Mouse (Mus musculus): ENCODE measurements around the gene Rbm39.
"Not testable (repeated sequence)": the region's sequence is repeated elsewhere in the genome, so short reads cannot be mapped to it uniquely, and the experiment has no call there.

Gene Rbm39

DNA sequence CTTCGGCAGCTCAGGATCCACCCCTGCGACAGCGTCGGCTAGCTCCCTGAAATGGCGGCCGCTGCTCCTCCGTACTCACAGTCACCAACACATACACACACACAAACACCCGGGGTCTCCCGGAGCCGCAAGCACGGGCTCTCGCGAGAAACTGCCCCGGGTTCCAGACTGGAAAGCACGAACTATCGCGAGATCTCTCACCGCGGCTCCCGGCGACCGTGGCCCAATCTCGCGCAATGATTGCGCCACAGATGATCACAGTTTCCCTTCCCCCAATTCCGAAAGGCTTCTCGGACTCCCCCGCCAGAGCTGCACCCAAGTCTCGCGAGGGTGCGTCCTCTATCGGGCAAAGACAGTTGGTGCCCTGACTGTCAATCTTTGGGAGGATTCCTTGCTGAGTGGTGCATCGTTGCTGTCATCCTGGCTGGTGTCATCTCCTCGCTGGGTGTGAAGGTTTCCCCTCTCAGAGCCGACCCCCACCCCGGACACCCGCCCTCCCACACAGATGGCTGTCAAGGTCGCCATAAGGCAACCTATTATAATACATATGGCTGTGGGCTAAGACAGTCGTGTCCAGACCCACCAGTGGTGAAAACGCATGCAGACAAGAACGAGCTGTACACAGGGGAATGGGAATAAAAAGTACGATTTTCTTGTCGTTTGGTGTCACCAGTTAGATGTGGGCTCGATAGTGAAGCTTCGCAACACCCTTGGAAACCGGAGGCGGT lies at the start of gene Rbm39:
Gene Rbm39 (minus strand): TSS at position 145 of the 728 bp plus-strand sequence.
- peak; percentile 99 for DNase-seq

DNA sequence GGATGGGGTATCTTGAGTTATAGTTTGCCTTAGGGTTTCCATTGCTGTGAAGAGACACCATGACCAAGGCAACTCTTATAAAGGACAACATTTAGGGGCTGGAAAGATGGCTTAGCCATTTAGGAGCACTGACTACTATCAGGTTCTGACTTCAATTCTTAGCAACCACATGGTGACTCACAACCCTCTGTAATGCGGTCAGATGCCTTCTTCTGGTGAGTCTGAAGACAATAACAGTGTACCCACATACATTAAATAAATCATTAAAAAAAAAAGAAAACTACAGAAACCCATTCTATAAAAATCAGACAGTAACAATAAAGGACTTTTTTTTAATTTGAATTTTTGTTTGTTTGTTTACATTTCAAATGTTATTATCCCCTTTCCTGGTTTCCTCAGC lies 49.1 kb upstream of the Rbm39 start:
- no peak for DNase-seq

DNA sequence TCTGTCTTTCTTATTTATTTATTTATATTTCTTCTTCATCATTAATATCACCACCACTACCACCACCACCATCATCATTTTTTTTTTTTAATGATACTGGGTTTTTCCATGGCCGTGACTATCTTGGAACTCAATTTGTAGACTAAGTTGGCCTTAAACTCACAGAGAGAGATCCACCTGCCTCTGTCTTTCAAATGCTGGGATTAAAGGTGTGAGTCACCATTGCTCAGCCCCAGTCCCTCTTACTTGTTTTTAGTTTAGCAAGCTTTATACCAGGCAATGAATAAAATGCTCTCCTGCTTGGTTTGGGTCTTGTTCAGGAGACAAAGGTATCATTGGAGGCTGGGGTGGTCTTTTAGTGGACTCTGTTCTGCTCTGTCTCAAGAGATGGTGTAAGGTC lies 47.7 kb upstream of the Rbm39 start:
- DNase-seq = no peak

DNA sequence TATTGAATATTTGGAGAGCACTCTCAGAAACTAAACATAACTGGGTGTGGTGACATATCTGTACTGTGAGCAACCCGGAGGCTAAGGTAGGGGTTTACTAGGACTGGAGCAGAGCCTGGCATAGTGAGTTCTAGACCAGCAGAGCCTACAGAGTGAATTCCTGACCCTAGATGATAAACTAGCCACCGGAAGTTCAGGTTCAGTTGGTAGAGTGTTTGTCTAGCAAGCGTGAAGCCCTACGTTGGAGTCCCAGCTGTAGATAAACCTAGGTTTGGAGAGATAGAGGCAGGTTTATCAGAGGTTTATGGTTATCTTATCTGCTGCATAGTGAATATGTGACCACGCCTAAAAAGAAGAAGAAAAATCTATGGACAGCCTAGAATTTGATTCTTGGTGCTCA lies 44.0 kb upstream of the Rbm39 start:
- DNase-seq = no peak

DNA sequence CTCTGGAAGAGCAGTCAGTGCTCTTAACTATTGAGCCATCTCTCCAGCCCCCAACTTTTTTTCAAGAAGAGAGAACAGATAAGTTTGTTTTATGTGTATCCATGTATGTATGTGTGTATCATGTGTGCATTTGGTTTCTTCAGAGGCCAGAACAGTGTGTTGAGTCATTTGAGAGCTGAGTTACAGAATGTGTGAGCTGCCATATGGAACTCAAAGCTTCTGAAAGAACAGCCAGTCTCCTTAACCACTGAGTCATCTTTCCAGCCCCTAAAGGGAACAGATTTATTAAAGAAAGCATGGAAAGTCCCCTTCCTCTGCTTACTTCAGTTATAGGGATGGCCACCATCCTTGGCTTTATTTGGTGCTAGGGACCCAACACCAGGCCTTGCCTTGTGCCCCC lies 42.1 kb upstream of the Rbm39 start:
- DNase-seq = no peak

GRCm38 (mm10) chr2:156217786-156218185 lies 37.7 kb upstream of the Rbm39 start:
- no peak for DNase-seq

DNA sequence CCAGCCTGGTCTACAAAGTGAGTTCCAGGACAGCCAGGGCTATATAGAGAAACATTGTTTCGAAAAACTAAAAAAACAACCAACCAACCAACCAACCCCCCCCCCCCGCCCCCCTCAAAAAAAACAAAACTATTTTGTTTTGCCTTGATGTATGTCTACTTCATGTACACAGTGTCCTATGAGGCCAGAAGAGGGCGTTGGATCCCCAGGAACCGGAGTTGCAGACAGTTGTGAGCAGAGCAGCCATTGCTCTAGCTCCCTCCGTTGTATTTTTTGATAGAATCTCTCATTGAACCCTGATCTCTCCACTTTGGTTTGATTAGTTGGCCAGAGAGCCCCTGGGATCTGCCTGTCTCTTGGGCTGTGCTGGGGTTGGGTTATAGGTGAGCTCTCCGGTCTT lies 23.9 kb upstream of the Rbm39 start:
- DNase-seq = no peak

- peak; percentile 81 for DNase-seq
These were observed 22.9 kb upstream of the Rbm39 start for GRCm38 (mm10) chr2:156202848-156203437.

DNA sequence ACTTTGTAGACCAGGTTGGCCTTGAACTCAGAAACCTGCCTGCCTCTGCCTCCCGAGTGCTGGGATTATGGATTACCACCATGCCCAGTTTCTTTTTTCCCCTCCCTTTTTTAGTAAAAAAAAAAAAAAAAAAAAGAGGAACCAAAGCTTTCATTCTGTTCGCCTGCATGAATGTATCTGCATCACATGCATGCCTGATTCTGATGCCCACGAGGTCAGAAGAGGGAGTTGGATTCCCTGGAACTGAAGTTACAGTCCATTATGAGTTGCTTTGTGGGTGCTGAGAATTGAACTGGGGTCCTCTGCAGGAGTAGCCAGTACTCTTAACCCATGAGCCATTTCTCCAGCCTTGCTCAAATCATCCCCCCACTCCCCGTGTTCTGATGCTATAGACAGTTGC lies 21.4 kb upstream of the Rbm39 start:
- DNase-seq = no peak

GRCm38 (mm10) chr2:156199944-156200343 lies 19.9 kb upstream of the Rbm39 start:
- DNase-seq = no peak

DNA sequence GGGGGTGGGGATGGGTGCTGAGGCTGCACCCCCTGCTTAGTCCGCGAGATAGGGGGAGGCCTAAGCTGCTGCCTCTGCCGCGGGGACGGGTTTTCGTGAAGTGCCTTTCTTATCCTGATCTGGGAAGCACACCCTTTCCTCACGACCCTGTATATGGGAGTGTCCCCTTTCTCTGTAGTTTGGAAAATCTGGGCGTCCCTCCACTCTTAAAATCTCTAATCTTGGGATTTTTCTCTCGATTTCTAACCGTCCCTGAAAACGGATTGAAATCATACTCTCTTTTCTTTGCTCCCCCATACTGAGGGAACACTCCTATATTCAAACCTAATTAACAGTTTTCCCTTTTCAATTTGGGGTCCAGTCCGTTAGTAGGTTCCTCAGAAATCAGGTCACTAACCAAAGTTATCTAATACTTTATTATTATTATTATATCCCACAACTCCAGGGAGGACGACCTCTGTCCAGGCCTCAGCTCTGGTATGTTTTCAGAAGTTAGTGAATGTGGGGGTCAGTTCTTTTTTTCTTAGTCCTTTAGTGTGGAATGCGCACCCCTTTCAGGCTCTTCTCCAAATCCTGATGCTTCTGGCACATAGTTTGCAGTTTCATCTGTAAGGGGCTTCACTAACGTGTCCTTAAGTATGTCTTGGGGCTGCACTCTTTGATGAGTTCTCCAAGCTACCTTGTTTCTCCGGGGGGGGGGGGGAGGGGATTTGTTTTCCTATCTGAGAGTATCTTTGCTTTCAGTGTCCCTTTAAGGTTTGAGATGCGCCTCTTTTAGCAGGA lies 17.3 kb upstream of the Rbm39 start:
- DNase-seq = no peak

GRCm38 (mm10) chr2:156196302-156197128 lies 16.5 kb upstream of the Rbm39 start, which contains the start of gene Phf20:
Gene Phf20, plus strand, starts transcription at chr2:156196466.
- peak; percentile 98 for DNase-seq

DNA sequence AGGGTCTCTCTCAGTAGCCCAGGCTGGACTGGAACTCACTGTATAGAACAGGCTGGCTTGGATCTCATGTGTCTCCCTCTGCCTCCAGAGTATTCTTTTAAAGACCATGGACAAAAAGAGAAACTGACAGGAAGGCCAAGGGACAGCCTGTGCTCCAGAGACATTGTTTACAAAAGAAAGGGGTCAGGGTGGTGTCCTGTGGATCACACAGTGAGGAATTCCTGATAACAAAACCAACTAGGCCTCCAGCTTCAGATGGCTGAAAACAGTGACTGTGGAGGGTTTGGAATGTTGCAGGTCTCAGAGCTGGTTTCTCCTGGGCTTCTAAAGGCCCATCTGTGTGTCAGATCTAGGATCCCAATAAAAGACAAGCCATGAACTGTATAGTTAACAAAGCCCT lies 14.5 kb upstream of the Rbm39 start:
- no peak for DNase-seq

DNA sequence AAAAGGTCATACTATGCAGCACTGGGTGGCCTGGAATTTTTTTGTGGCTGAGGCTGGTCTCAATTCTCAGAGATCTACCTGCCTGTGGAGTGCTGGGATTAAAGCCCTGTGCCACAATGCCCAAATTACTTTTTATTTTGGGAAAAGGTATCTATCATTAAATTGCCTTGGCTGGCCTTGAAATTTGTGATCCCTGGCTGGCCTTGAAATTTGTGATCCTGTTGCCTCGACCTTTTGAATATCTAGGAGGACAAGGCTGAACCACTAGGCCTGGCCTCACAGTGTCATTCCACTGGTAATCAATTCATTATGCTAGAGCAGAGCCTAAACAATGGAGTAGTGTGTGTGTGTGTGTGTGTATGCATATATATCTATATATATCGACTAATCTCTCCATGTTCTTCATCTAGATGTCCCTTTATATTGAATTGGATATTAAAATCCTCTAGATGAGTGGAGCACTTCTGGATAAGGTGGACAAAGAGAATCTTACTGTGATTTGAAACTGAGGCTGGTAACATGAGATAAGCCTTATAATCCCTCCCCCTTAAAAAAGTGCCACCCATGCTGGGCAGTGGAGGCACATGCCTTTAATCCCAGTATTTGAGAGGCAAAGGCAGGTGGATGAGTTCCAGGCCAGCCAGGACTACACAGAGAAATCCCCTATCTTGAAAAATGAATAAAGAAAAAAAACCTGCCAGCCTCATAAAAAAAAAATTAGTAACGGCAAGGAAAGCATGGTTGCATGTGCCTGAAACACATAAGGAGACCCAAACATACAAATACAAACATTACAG lies 13.2 kb upstream of the Rbm39 start:
- DNase-seq = no peak

- no peak for DNase-seq
These were observed 12.0 kb upstream of the Rbm39 start for GRCm38 (mm10) chr2:156192068-156192467.

- DNase-seq = no peak
These were observed 11.5 kb upstream of the Rbm39 start for GRCm38 (mm10) chr2:156191540-156191939.

- no peak for DNase-seq
These were observed 10.2 kb upstream of the Rbm39 start for GRCm38 (mm10) chr2:156190004-156190896.

- DNase-seq = not testable (repeated sequence)
These were observed 9.2 kb upstream of the Rbm39 start for GRCm38 (mm10) chr2:156189241-156189640.

- DNase-seq = no peak
These were observed 1.6 kb upstream of the Rbm39 start for GRCm38 (mm10) chr2:156181592-156181991.

GRCm38 (mm10) chr2:156180824-156181590 lies 969 bp upstream of the Rbm39 start:
- DNase-seq = no peak

- no peak for DNase-seq
These were observed 293 bp downstream of the Rbm39 start for GRCm38 (mm10) chr2:156179796-156180093.

All from kidney, adult 11 months (tissue).